Mouse (Mus musculus) hindbrain, embryonic 16.5 days (tissue): Measurements from ENCODE around the gene Atxn7l3. TPM values are rescaled to one million over a fixed set of nuclear protein-coding genes. Genes with fewer than 3 reads are reported as not detected.
A peak's percentile ranks its signal among the peaks of the same experiment; 100 is the strongest.

ENCODE experiments used
- ATAC-seq: fragments of 200-750 bp; cut with Nextera tagmentation; 2 replicates; pipeline ENCODE4 v1.8.0; 2017; ENCODE audit warnings: moderate TSS enrichment, moderate library complexity
- H3K27ac ChIP-seq: fragments of 300-500 bp; sonication (generic); 2 replicates; pipeline ENCODE4 v1.5.1; 2014; ENCODE audit warnings: low read depth, mild to moderate bottlenecking, control low read depth, low read length, moderate library complexity
- H3K27me3 ChIP-seq: fragments of 300-500 bp; sonication (generic); replicated peaks from 2 replicates; pipeline ENCODE4 v1.6.1; 2014; ENCODE audit warnings: low read length; ENCODE audit not compliant: control insufficient read depth, insufficient read depth
- H3K36me3 ChIP-seq: fragments of 300-500 bp; sonication (generic); 2 replicates; pipeline ENCODE4 v1.6.1; 2014; ENCODE audit warnings: mild to moderate bottlenecking, low read length, moderate library complexity, mixed read lengths; ENCODE audit not compliant: control insufficient read depth, insufficient read depth
- H3K4me1 ChIP-seq: fragments of 300-500 bp; sonication (generic); 2 replicates; pipeline ENCODE4 v1.6.1; 2014; ENCODE audit warnings: low read depth, low read length; ENCODE audit not compliant: control insufficient read depth, insufficient read depth
- H3K4me2 ChIP-seq: fragments of 300-500 bp; sonication (generic); 2 replicates; pipeline ENCODE4 v1.6.1; 2014; ENCODE audit warnings: mild to moderate bottlenecking, low read length, control low read depth, moderate library complexity
- H3K4me3 ChIP-seq: fragments of 300-500 bp; sonication (generic); 2 replicates; pipeline ENCODE4 v1.5.1; 2014; ENCODE audit warnings: mild to moderate bottlenecking, low read length, control low read depth, moderate library complexity
- H3K9ac ChIP-seq: fragments of 300-500 bp; sonication (generic); 2 replicates; pipeline ENCODE4 v1.6.1; 2014; ENCODE audit warnings: low read depth, mild to moderate bottlenecking, control low read depth, low read length, moderate library complexity
- H3K9me3 ChIP-seq: fragments of 300-500 bp; sonication (generic); 2 replicates; pipeline ENCODE4 v1.6.1; 2014; ENCODE audit warnings: mild to moderate bottlenecking, low read length, moderate library complexity; ENCODE audit not compliant: control insufficient read depth
- WGBS: fragments of 180-500 bp; shearing (Covaris S2); extraction: QIAGEN DNeasy Blood & Tissue Kit; methylation state at CpG from one replicate; pipeline ENCODE4 v1.1.7; 2014; 5-methylcytosine and 5-hydroxymethylcytosine counted together
- polyA plus RNA-seq: library from polyadenylated mRNA; unstranded; fragments of >200 nt; fragmentation: Nextera tagmentation; extraction: Ambion mirVana; gene quantifications from 2 replicates; pipeline ENCODE4 v1.2.1, GENCODE M21; 2015

The Atxn7l3 gene
- polyA plus RNA-seq, 1 experiment from 2014 or later: 26.6 TPM

DNA sequence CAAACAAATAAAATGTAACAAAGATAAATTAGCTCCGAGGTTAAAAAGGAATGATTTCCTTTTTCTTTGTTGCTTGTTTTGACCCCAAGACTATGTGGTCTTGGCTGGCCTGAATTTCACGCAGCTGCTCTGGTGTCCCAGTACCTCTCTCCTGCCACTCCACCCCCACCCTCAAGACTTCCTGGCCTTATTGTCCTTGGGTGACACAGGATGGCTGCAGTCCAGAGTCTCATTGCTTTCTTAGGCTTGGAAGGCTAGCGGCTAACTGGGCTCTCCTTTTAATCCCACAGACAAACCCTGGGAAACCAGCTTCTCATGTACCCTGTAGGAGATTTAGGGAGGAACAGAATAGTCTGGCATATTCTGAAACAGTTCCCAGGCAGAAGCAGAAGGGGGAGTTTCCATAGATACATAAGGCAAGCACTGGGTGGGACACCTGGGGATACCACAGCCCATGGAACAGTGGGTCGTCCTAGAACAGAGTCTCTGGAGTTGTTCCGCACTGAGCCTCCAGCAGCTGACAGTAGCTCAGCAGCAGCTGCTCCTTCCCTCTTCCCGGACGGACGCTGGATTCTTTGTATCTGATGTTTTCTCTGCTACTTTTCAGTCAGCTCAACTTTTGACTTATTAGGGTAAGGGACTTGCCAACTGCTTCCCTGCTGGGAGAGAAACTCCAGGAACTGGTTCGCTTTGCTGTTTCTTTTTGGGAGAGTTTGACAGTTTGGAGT lies 38.7 kb upstream of the Atxn7l3 start:
- Histone ChIP-seq H3K9me3 (no peaks in the 10 kb centered on the region), H3K4me1 (peaks cover 5% of the 10 kb centered on the region; the same call in 1 of the 2 replicates), H3K4me3 (no peak overlapping the region), H3K36me3 (no peaks in the 10 kb centered on the region), H3K27me3 (no peaks in the 10 kb centered on the region), H3K9ac (no peak overlapping the region; the same call in 1 of the 2 replicates), H3K27ac (peak overlapping the region; percentile 48), H3K4me2 (peak overlapping the region; percentile 7; the same call in 1 of the 2 replicates)
- WGBS: 26% methylated on average over 9 of the region's 9 CpGs
- 0 out of 2 replicates have a peak, but pooled peaks have one; percentile 42 for ATAC-seq

DNA sequence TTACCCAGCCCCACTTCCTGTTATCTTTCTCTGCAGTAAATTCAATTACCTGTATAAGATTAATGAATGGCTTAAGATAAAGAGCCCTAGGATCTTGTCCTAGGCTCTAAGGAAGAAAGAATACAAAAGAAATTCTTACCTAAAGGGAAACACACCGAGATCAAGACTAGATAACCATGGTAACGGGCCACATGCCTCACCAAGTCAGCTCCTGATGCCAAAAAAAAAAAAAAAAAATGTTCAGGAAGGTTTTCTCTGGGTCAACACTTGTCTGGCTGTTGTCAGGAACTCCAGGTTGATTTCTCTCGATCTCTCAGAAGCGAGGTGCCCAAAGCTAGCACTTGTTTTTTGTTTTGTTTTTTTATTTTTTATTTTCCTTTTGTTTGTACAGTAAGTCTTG lies 37.6 kb upstream of the Atxn7l3 start:
- Histone ChIP-seq H3K9me3 (no peaks in the 10 kb centered on the region), H3K27me3 (no peaks in the 10 kb centered on the region), H3K4me2 (no peak overlapping the region), H3K36me3 (no peaks in the 10 kb centered on the region), H3K4me1 (peaks cover 5% of the 10 kb centered on the region; the same call in 1 of the 2 replicates), H3K4me3 (no peak overlapping the region), H3K27ac (no peak overlapping the region), H3K9ac (no peak overlapping the region)
- 57% methylated on average over 4 of the region's 4 CpGs for WGBS
- ATAC-seq: no peak

DNA sequence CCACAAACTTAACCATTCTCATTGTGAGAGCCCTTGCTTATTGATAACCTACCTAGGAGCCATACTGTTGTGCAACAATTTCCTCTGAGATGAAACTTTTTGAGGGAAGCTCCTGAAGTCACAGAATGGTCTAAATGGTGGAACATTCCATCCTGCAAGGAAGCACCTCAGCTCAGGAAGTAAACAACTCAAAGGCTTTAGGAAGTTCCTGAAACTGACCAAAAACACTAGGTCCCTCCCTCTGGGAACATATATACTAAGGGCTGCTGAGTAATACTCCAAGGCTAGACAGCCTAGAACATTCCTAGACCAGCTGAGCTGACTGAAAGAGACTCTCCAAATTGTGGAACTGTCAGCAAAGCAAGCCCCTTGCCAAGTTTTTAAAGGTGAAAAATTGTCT lies 36.6 kb upstream of the Atxn7l3 start:
- Histone ChIP-seq H3K9ac (no peak overlapping the region), H3K27me3 (no peaks in the 10 kb centered on the region), H3K4me2 (no peak overlapping the region), H3K27ac (no peak overlapping the region), H3K4me1 (peaks cover 5% of the 10 kb centered on the region; the same call in 1 of the 2 replicates), H3K9me3 (no peaks in the 10 kb centered on the region), H3K36me3 (no peaks in the 10 kb centered on the region), H3K4me3 (no peak overlapping the region)
- no peak for ATAC-seq

DNA sequence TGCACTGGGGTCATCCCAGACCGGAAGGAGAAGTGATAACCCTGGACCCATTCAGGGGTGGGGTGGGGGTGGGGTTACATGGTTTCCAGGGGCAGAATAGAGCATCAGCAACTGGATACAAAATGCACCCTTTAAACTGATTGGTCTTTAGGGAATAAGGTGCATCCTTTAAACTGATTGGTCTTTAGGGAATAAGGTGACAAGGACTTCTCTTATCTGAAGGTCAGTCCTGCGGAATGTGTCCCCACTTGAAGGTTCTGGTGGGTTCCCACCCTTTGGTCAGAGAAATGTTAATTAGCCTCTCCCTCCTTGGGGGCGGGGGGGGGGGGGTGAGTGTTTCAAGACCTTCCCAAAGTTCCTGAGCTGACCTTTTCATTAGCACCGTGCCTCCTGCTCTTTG lies 35.4 kb upstream of the Atxn7l3 start:
- H3K9me3 ChIP-seq: no peaks in the 10 kb centered on the region
- no peaks in the 10 kb centered on the region for H3K27me3 ChIP-seq
- H3K4me3 ChIP-seq: no peak overlapping the region
- H3K4me1 ChIP-seq: peaks cover 5% of the 10 kb centered on the region; the same call in 1 of the 2 replicates
- no peak for ATAC-seq
- no peaks in the 10 kb centered on the region for H3K36me3 ChIP-seq
- H3K4me2 ChIP-seq: no peak overlapping the region
- no peak overlapping the region for H3K9ac ChIP-seq
- 58% methylated on average over 4 of the region's 4 CpGs for WGBS
- no peak overlapping the region for H3K27ac ChIP-seq

DNA sequence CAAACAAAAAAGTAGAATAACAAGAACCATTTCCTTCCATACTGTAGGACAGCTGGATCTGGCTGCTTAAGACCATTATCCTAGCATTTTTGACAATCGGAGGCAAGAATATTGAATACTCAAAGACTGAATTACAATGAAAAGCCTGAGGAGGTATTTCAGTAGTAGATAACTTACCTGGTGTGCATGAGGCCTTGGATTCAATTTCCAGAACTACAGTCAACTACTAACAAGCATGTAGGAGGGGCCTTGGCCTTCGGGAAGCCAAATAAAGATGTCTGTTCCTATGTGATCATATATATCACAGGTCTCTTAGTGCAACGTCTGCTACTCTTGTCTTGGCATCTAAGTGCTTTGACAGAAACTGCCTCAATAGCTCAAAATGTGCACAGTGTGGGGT lies 33.6 kb upstream of the Atxn7l3 start:
- 79% methylated on average over 3 of the region's 3 CpGs for WGBS
- H3K4me3 ChIP-seq: no peak overlapping the region
- no peak for ATAC-seq
- H3K27ac ChIP-seq: no peak overlapping the region
- no peak overlapping the region for H3K4me2 ChIP-seq
- H3K4me1 ChIP-seq: peaks cover 2% of the 10 kb centered on the region; the same call in 1 of the 2 replicates
- no peak overlapping the region for H3K9ac ChIP-seq
- H3K27me3 ChIP-seq: no peaks in the 10 kb centered on the region
- no peaks in the 10 kb centered on the region for H3K36me3 ChIP-seq
- no peaks in the 10 kb centered on the region for H3K9me3 ChIP-seq

DNA sequence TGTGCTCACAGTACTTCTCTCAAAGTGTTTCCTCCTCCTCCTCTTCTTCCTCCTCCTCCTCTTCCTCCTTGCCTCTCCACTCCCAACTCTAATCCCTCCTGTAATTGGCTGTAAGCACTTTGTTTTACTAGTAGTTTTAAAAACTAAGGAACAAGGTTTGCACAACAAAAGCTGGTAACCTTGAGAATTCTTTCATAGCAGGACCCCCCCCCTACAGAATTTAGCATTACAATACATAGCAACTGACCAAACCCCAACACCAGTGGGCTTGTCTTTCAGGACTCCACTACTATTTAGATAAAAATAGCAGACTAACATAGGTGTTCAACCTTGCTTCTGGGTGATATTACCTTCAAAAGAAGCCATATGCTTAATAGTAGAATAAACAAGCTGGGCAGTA lies 33.1 kb upstream of the Atxn7l3 start:
- Histone ChIP-seq H3K9ac (no peak overlapping the region), H3K36me3 (no peaks in the 10 kb centered on the region), H3K27ac (no peak overlapping the region), H3K9me3 (no peaks in the 10 kb centered on the region), H3K27me3 (no peaks in the 10 kb centered on the region), H3K4me3 (no peak overlapping the region), H3K4me1 (no peaks in the 10 kb centered on the region), H3K4me2 (no peak overlapping the region)
- ATAC-seq: no peak

DNA sequence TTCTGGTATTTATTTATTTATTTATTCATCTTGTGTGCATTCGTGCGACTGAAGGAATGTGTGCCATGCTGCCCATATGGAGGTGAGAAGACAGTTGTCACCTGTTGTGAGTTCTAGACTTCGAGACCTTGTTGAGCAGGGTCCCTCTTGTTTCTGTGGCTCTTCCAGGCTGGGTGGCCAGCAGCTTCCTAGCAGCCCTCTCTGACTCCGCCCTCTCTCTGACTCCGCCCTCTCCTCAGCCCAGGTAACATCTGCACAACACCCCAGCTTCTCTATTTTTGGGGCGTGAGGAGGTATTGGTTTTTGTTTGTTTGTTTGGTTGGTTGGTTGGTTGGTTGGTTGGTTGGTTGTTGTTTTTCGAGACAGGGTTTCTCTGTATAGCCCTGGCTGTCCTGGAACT lies 31.4 kb upstream of the Atxn7l3 start:
- Histone ChIP-seq H3K27ac (no peak overlapping the region), H3K36me3 (no peaks in the 10 kb centered on the region), H3K9ac (no peak overlapping the region), H3K4me3 (no peak overlapping the region), H3K9me3 (no peaks in the 10 kb centered on the region), H3K27me3 (no peaks in the 10 kb centered on the region), H3K4me1 (no peaks in the 10 kb centered on the region), H3K4me2 (no peak overlapping the region)
- WGBS: 91% methylated on average over 7 of the region's 7 CpGs
- no peak for ATAC-seq

DNA sequence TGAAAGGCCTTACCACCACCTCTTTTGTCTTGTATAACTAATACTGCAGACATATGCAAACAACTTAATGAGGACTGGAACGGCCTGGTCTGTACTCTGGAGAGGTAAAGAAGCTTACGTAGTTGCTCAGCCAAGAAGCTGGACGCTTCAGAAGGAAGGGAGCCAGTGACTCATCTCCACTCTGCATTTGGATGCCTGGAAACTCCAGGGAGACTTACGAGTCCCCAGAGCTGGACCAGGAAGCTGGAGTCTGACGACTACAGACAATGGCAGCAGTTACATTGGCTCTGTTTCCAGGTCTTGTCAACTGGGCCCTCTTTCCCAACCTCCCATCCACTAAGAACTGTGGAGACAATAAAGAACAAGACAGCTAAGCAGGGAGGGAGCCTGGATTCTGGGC lies 30.8 kb upstream of the Atxn7l3 start:
- H3K9me3 ChIP-seq: no peaks in the 10 kb centered on the region
- no peak overlapping the region for H3K27ac ChIP-seq
- H3K36me3 ChIP-seq: no peaks in the 10 kb centered on the region
- no peak overlapping the region for H3K9ac ChIP-seq
- no peaks in the 10 kb centered on the region for H3K4me1 ChIP-seq
- H3K27me3 ChIP-seq: no peaks in the 10 kb centered on the region
- H3K4me3 ChIP-seq: no peak overlapping the region
- no peak for ATAC-seq
- H3K4me2 ChIP-seq: no peak overlapping the region
- 62% methylated on average over 5 of the region's 5 CpGs for WGBS

DNA sequence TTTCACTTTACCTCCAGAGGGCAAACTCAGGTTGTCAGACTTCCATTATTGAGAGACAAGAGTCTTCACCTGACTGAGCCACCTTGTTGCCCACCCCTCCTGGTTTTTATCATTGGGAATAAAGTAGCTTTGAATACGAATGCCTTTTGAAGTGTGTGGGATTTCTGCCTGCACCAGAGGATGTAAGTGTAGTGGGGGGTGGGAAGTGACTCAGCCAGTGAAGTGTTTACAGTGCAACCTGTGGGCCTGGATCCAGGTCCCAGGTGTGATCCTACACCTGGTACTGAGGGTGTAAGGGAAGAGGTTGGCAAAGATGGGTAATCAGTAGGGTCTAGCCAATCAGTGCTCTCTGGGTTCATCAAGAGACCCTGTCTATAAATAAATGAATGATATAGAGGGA lies 27.1 kb upstream of the Atxn7l3 start:
- H3K9me3 ChIP-seq: no peaks in the 10 kb centered on the region
- no peak overlapping the region for H3K4me2 ChIP-seq
- no peak overlapping the region for H3K9ac ChIP-seq
- no peak overlapping the region for H3K4me3 ChIP-seq
- no peaks in the 10 kb centered on the region for H3K27me3 ChIP-seq
- H3K27ac ChIP-seq: no peak overlapping the region
- 85% methylated on average over 1 of the region's 1 CpGs for WGBS
- H3K36me3 ChIP-seq: no peaks in the 10 kb centered on the region
- H3K4me1 ChIP-seq: peaks cover 9% of the 10 kb centered on the region
- no peak for ATAC-seq
